Mouse (Mus musculus): ENCODE measurements around the gene Cic. TPM values are rescaled to one million over a fixed set of nuclear protein-coding genes. Genes with fewer than 3 reads are reported as not detected.

Gene Cic
- polyA plus RNA-seq, 1 experiment from 2014 or later: 44.2 TPM

DNA sequence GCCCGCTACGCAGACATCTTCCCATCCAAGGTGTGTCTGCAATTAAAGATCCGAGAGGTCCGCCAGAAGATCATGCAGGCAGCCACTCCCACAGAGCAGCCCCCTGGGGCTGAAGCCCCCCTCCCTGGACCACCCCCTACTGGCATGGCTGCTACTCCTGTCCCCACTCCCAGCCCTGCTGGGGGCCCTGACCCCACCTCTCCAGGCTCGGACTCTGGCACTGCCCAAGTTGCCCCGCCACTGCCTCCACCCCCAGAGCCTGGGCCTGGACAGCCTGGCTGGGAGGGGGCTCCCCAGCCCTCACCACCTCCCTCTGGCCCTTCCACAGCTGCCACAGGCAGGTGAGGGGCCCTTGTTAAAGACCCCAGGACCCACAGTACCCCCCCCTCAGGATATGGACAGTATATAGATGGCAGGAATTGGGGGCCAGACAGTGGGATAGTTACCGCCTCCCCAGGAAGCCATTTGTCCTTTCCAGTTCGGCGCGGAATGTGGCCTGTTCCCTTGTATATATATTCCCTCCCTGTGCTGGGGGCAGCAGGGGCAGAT, 25.8 kb downstream of the Cic start:
- Histone ChIP-seq H3K27me3 (replicated peaks) (no peaks in the 10 kb centered on the region), H3K9ac (0 out of 2 replicates have a peak overlapping the region, but pooled peaks have one; percentile 21), H3K36me3 (peaks cover 76% of the 10 kb centered on the region), H3K9me3 (0 out of 2 replicates have a peak, but pooled peaks cover 6% of the 10 kb centered on the region), H3K27ac (no peak overlapping the region), H3K4me1 (peaks cover 22% of the 10 kb centered on the region), H3K4me3 (no peak overlapping the region), H3K4me2 (replicated peaks) (no peak overlapping the region)
- WGBS: 77% methylated on average over 10 of the region's 10 CpGs
- ATAC-seq (ENCODE audit: low FRiP score, low read depth): no peak

DNA sequence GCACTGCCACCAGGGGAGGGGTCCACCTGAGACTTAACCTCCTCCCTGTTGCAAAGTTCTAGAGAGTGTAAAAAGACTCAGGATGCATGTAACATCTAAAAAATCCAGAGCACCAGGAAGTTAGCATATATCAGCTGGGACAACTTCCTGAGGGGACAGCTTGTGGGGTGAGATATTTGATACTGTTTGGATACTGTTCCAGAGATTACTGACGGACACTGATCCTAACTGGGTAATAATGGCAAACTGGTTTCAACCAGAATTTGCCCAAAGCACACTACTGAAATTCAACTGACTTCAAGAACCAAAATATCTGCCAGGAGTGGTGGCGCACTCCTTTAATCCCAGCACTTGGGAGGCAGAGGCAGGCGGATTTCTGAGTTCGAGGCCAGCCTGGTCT, 27.0 kb downstream of the Cic start:
- Histone ChIP-seq H3K27ac (no peak overlapping the region), H3K9me3 (0 out of 2 replicates have a peak, but pooled peaks cover 5% of the 10 kb centered on the region), H3K36me3 (peaks cover 64% of the 10 kb centered on the region), H3K4me2 (replicated peaks) (no peak overlapping the region), H3K27me3 (replicated peaks) (no peaks in the 10 kb centered on the region), H3K4me1 (peaks cover 26% of the 10 kb centered on the region), H3K9ac (no peak overlapping the region), H3K4me3 (no peak overlapping the region)
- WGBS: 91% methylated on average over 4 of the region's 4 CpGs
- no peak for ATAC-seq (ENCODE audit: low FRiP score, low read depth)

DNA sequence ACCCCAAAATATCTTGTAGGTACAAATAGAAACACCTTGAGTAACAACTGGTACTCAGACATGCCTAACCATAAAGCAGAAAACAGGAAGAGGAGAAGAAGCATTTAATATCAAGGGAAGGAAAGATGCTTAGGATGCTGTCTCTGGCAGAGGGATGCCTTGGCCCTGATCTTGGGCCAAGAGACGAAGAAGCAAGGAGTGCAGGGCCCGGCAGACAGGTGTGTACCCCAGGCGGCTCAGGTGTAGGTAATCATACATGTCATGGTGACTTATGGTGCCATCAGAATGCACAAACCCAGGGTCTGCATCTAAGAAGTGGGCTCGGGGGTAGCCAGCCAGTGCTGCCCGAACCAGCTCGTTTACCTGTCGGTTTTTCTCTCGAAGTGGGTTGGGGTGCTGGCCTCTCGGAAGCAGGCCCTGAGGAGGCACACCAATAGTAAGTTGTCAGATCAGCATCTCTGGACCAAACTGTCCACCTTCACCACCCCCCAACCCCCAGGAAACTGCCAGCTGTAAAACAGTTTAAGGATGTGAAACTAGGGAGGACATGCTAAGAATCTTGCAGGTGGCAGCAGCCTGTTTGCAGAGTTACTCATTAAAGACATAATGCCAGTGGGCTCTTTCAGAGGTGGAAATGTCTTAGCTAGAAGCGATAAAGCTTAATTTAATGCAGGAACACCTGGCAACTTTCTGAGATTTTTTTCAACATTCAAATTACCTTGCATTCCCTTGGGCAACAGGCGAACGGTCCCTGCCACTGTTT, 27.6 kb downstream of the Cic start:
- H3K4me3 ChIP-seq: no peak overlapping the region
- peak overlapping the region; percentile 20 for H3K4me2 ChIP-seq (replicated peaks)

DNA sequence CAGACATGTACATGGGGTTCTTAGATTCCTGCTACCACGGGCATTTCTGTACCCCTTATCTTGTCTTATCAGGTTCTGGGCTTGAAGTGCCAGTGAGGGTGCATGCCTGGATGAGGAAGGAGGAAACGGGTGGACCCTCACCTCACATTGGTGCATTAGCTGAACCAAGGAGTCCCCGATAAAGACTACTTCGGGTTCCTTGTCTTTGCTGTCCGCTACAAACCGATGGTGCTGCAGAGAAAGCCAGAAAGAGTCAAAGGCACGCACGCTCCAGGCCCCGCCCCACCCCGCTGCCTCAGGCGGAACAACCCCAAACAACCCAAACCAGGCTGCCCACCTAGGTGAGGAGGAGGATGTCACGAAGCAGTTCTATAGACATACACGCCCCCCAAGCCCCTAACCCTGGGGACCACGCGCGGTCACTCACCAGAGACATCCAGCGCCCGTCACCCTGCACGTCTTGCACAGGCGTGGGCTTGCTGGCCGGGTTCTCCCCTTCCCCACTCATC, 29.5 kb downstream of the Cic start:
- Histone ChIP-seq H3K9me3 (no peaks in the 10 kb centered on the region), H3K9ac (peak overlapping the region; percentile 76), H3K27me3 (replicated peaks) (no peaks in the 10 kb centered on the region), H3K36me3 (peaks cover 39% of the 10 kb centered on the region), H3K27ac (peak overlapping the region; percentile 93), H3K4me3 (peak overlapping the region; percentile 71), H3K4me2 (replicated peaks) (peak overlapping the region; percentile 71), H3K4me1 (peaks cover 26% of the 10 kb centered on the region)
- 1% methylated on average over 21 of the region's 21 CpGs for WGBS
- peak; percentile 0; the same call in 1 of the 2 replicates for ATAC-seq (ENCODE audit: low FRiP score, low read depth)

More for the DNA sequence above, 27.6 kb downstream of the Cic start:
- H3K36me3 ChIP-seq: peaks cover 57% of the 10 kb centered on the region
- H3K27ac ChIP-seq: no peak overlapping the region
- no peaks in the 10 kb centered on the region for H3K27me3 ChIP-seq (replicated peaks)
- H3K9me3 ChIP-seq: no peaks in the 10 kb centered on the region
- no peak for ATAC-seq (ENCODE audit: low FRiP score, low read depth)
- H3K9ac ChIP-seq: no peak overlapping the region
- H3K4me1 ChIP-seq: peaks cover 26% of the 10 kb centered on the region
- 88% methylated on average over 12 of the region's 12 CpGs for WGBS

DNA sequence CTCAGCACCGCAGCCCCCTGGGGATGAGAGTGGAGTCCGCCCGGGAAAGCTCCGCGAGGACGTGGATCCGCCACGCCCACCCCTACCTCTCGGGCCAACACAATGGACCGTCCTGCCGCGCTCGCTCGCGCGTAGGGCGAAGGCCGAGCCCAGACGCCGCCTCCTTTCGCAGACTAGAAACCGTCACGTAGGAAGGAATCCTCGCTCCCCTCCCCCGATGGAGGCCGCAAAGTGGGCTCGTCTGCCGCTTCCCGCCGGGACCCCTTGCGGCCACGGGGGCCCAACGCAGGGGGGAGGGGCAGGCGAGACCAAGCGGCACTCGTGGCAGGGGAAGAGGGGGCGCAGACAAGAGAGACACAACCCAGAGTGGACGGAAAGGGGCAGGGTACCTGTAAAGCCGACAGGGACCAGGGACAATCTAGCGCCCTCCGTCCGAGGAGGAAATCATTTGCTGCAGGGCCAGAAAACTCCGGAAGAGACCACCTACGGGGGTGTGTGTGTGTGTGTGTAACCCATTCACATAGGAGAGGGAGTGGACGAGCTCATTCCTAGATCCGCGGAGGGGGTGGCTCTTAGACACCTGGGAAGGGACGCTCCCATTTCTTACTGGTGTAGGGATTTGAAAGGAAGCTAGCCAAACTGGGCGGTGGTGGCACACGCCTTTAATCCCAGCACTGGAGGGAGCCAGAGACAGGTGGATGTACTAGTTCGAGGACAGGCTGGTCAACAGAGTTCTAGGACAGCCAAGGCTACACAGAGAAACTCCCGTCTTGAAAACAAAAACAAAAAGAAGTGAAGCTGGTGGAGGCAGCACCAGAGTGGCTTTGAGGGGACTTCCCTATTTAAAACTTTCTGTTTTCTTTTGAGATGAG, 30.2 kb downstream of the Cic start, which contains the start of gene Pafah1b3:
TSS of gene Pafah1b3 (minus strand) at position 533 of the 872 bp plus-strand sequence.
- Histone ChIP-seq H3K36me3 (peaks cover 32% of the 10 kb centered on the region), H3K4me2 (replicated peaks) (peak within 1 kb of the TSS; percentile 71), H3K9me3 (no peaks in the 10 kb centered on the region), H3K4me3 (peak within 1 kb of the TSS; percentile 71), H3K27me3 (replicated peaks) (no peaks in the 10 kb centered on the region), H3K9ac (peak within 1 kb of the TSS; percentile 76), H3K4me1 (peaks cover 26% of the 10 kb centered on the region), H3K27ac (peak within 1 kb of the TSS; percentile 93)
- ATAC-seq (ENCODE audit: low FRiP score, low read depth): peak; percentile 92
- under 1% methylated on average over 52 of the region's 52 CpGs for WGBS

DNA sequence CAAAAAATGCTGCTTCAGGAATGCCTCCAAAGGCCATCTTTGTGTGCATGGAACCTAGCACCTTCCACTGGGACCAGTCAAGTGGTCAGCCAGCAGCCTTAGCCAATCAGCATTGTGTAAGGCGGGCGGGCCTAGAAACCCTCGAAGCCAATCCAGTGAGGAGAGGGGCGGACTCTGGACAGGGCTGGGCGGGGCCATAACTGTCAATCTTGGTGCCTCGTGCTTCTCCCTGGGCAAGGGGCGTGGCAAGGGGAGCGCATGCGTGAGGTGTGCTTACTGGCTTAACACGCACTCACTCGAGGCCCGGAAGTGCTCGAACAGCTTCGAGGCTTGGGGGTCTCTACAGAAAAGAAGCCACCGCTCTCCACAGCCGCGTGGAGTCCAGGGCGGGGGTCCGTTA, 33.6 kb downstream of the Cic start, which contains the start of gene Prr19:
TSS of gene Prr19 (plus strand) at position 349 of the 400 bp plus-strand sequence.
- Histone ChIP-seq H3K9me3 (no peaks in the 10 kb centered on the region), H3K4me3 (no peak within 1 kb of the TSS), H3K27ac (no peak within 1 kb of the TSS), H3K27me3 (replicated peaks) (no peaks in the 10 kb centered on the region), H3K36me3 (peaks cover 1% of the 10 kb centered on the region), H3K9ac (no peak within 1 kb of the TSS), H3K4me1 (peaks cover 14% of the 10 kb centered on the region), H3K4me2 (replicated peaks) (no peak within 1 kb of the TSS)
- peak; percentile 6; the same call in 1 of the 2 replicates for ATAC-seq (ENCODE audit: low FRiP score, low read depth)
- 50% methylated on average over 19 of the region's 19 CpGs for WGBS

DNA sequence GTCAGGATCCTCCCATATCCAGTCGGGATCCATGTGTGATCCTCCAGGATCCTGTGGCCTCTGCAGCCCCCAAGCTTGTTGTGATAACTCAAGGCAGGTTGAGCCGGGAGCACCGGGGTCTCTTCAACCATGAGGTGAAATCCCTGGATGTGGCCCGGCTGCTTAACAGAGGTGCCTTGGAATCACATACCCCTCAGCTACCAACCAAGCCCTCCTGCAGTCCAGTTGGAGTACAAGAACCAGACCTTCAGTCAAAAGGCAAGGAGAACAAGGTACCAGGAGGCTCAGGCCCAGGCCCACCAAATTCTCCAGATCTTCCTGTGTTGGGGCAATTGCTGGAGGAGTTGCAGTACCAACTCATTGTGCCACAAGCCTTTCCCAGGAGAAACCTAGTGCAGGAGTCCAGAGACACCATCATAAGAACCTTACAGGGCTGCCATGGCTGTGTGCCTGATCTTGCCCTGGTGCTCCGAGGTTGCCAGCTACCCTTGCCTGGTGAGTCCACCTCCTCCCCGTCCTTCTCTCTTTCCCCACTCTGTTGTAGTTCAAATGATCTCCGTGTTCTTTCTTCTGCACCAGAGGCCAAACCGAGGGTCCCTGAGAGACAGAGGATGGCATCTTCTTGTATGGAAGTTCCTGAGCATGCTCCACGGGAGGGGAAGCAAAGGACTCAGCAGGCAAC, 35.6 kb downstream of the Cic start:
- ATAC-seq (ENCODE audit: low FRiP score, low read depth): no peak
- Histone ChIP-seq H3K4me2 (replicated peaks) (no peak overlapping the region), H3K27ac (no peak overlapping the region), H3K36me3 (no peaks in the 10 kb centered on the region), H3K4me3 (no peak overlapping the region), H3K9ac (no peak overlapping the region), H3K27me3 (replicated peaks) (peaks cover 10% of the 10 kb centered on the region; the same call in 1 of the 2 replicates), H3K4me1 (peaks cover 7% of the 10 kb centered on the region), H3K9me3 (no peaks in the 10 kb centered on the region)
- WGBS: 74% methylated on average over 9 of the region's 9 CpGs

DNA sequence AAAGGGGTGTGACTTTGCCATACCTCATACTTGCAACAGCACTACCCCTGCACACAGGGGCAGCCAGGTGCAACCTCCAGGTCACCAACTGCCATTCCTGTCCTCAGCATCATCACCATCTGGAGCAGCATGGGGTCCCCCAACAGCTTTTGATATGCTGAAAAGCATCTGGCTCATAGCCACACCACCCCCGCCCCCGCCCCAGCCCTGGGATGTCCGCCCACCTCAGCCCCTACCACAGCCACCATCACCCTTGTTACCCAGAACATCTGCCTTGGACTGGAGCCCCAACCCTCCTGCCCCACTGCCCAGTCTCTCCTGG, 36.1 kb downstream of the Cic start:
- 82% methylated on average over 3 of the region's 3 CpGs for WGBS
- ATAC-seq (ENCODE audit: low FRiP score, low read depth): no peak

DNA sequence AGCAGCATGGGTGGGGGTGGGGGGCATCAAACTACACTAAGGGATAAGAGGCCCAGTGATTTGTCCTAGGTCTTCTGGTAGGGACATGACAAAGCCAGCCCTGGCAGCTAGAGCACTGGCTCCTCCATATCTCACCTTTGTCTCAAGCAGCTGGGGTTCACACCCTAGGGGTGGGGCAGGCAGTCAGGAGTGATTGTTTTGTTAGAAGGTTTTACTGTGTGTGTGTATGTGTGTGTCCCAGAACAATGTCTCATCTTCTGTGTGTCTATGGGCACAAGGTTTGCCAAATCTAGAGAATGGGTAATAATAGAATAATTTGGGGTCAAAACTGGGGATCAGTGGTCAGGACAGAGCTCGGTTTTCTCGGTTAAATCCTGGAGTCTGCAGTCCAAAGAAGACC, 38.0 kb downstream of the Cic start:
- H3K4me1 ChIP-seq: peaks cover 2% of the 10 kb centered on the region; the same call in 1 of the 2 replicates
- H3K4me2 ChIP-seq (replicated peaks): peak overlapping the region; percentile 94
- H3K36me3 ChIP-seq: no peaks in the 10 kb centered on the region
- peak; percentile 35; the same call in 1 of the 2 replicates for ATAC-seq (ENCODE audit: low FRiP score, low read depth)
- peak overlapping the region; percentile 60 for H3K4me3 ChIP-seq
- no peak overlapping the region for H3K27ac ChIP-seq
- no peaks in the 10 kb centered on the region for H3K9me3 ChIP-seq
- peak overlapping the region; percentile 77 for H3K9ac ChIP-seq
- peaks cover 10% of the 10 kb centered on the region; the same call in 1 of the 2 replicates for H3K27me3 ChIP-seq (replicated peaks)
- WGBS: 2% methylated on average over 2 of the region's 2 CpGs

More for the DNA sequence above, 36.1 kb downstream of the Cic start:
- Histone ChIP-seq H3K4me2 (replicated peaks) (no peak overlapping the region), H3K9me3 (no peaks in the 10 kb centered on the region), H3K36me3 (no peaks in the 10 kb centered on the region), H3K4me1 (peaks cover 2% of the 10 kb centered on the region; the same call in 1 of the 2 replicates), H3K9ac (no peak overlapping the region), H3K27ac (no peak overlapping the region), H3K4me3 (no peak overlapping the region), H3K27me3 (replicated peaks) (peaks cover 10% of the 10 kb centered on the region; the same call in 1 of the 2 replicates)

DNA sequence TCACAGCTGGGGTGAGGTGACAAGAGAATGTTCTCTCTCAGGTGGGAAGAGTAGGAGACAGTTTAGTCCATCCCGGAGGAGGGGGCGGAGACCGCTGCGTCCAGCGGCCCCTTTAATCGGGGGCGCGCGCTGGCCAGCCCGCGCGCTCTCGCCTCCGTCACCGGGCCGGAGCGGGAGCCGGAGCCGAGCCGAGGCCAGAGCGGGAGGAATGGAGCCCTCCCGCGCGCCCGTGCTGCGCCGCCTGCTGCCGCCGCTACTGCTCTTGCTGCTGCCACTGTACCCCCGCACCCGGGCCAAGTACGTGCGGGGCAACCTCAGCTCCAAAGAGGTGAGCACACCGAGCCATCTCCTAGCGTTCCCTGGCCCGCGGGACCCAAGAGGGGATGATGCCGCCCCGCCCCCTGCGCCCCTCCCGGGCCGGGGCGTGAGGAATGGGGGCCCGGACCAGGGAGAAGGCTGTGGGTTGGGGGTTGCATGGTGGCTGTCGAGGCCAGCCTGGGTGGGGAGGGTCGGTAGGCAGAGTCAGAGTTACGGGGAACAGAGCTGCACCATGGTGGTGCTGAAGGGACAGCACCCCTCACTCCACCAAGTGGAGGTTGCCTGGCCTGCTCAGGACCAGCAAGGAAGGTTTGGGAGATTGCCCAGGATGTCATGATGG, 38.6 kb downstream of the Cic start, which contains the start of gene Tmem145:
TSS of gene Tmem145 (plus strand) at position 151 of the 658 bp plus-strand sequence.
- peak; percentile 76 for ATAC-seq (ENCODE audit: low FRiP score, low read depth)
- H3K4me2 ChIP-seq (replicated peaks): peak within 1 kb of the TSS; percentile 94
- H3K9me3 ChIP-seq: no peaks in the 10 kb centered on the region
- peak within 1 kb of the TSS; percentile 42; the same call in 1 of the 2 replicates for H3K27ac ChIP-seq
- peaks cover 2% of the 10 kb centered on the region; the same call in 1 of the 2 replicates for H3K4me1 ChIP-seq
- H3K9ac ChIP-seq: peak within 1 kb of the TSS; percentile 77
- H3K27me3 ChIP-seq (replicated peaks): peaks cover 14% of the 10 kb centered on the region
- WGBS: 0% methylated on average over 46 of the region's 47 CpGs
- no peaks in the 10 kb centered on the region for H3K36me3 ChIP-seq
- peak within 1 kb of the TSS; percentile 60 for H3K4me3 ChIP-seq
